In genomic region chr10:38357539-38358232, GRCm38 (mm10) we compare ENCODE assay signal across 10 mouse cellular contexts.
DNase-seq lines count a peak whose midpoint lies in the region; ATAC-seq lines count a peak whose summit lies in the region.
"Had no signal": no experiment of that assay in that cellular context is flagged by ENCODE, and none has a peak within 500 bp of the region (broad histone marks: within the 10 kb centered on the region; RNA-seq: fewer than 3 reads in every experiment).

No protein-coding gene starts in this region.

- WGBS in neural tube, embryonic 11.5 days = 70% methylated on average over 1 of the region's 1 CpGs
- 77% methylated on average over 1 of the region's 1 CpGs for WGBS in limb, embryonic 10.5 days

- H3K9ac ChIP-seq in neural tube, embryonic 11.5 days (ENCODE audit: low read length) = no peak overlapping the region

- no peak overlapping the region for H3K27ac ChIP-seq in neural tube, embryonic 11.5 days (ENCODE audit: low read depth, low read length)
- peak overlapping the region; percentile 71; the same call in 1 of the 2 replicates for H3K27ac ChIP-seq in limb, embryonic 10.5 days

- ATAC-seq in neural tube, embryonic 11.5 days (ENCODE audit: insufficient read depth, low FRiP score, low TSS enrichment) = peak; percentile 27; the same call in 1 of the 2 replicates
- ATAC-seq in activated CD4-positive, CD25-positive, alpha-beta regulatory T cell, adult 4 months = no peak

- H3K4me3 ChIP-seq in neural tube, embryonic 11.5 days (ENCODE audit: low read depth, low read length) = no peak overlapping the region
- no peak overlapping the region for H3K4me3 ChIP-seq in limb, embryonic 10.5 days

- no peak overlapping the region for H3K4me2 ChIP-seq in neural tube, embryonic 11.5 days (ENCODE audit: low read depth)
- H3K4me2 ChIP-seq: heart, embryonic 11.5 days had no signal

- H3K9me3 ChIP-seq in neural tube, embryonic 11.5 days (ENCODE audit: control insufficient read depth, low read length) = no peaks in the 10 kb centered on the region
- H3K9me3 ChIP-seq in limb, embryonic 10.5 days (replicated peaks) = no peaks in the 10 kb centered on the region

- DNase-seq in heart, adult 11 months = peak; percentile 73
- DNase-seq in heart, postnatal 14 days = no peak
- DNase-seq in neural tube, embryonic 11.5 days (ENCODE audit: low spot score) = no peak
- DNase-seq in neural tube, embryonic 10.5 days (ENCODE audit: extremely low spot score, low spot score) = no peak
- DNase-seq in limb, embryonic 10.5 days (ENCODE audit: low spot score) = peak; percentile 47
- peak; percentile 50 for DNase-seq in telencephalon, adult 2 months (ENCODE audit: low read depth, low spot score)
- DNase-seq in lung, postnatal 36 days = no peak
- DNase-seq: adrenal gland, postnatal 36 days had no signal

- intact Hi-C loops in heart, postnatal 14 days (cut with DNase I) = no loop called here

- no peaks in the 10 kb centered on the region for H3K36me3 ChIP-seq in neural tube, embryonic 11.5 days (ENCODE audit: control insufficient read depth, insufficient read depth, low read length)
- no peaks in the 10 kb centered on the region for H3K36me3 ChIP-seq in limb, embryonic 10.5 days

- H3K27me3 ChIP-seq in neural tube, embryonic 11.5 days (ENCODE audit: control insufficient read depth, insufficient read depth, low read length) = no peaks in the 10 kb centered on the region
- H3K27me3 ChIP-seq in limb, embryonic 10.5 days (ENCODE audit: low read depth, poor library complexity, severe bottlenecking) = no peaks in the 10 kb centered on the region

- no peaks in the 10 kb centered on the region for H3K4me1 ChIP-seq in neural tube, embryonic 11.5 days (ENCODE audit: control insufficient read depth, insufficient read depth, low read length)
- peaks cover 11% of the 10 kb centered on the region for H3K4me1 ChIP-seq in limb, embryonic 10.5 days

Comparison
In these comparisons a context has a peak if more than half of its experiments do, and no peak if none do; other contexts are left out.
1. DNase-seq: peak in heart, adult 11 months (single experiment), limb, embryonic 10.5 days (single experiment) and telencephalon, adult 2 months (single experiment); none in heart, postnatal 14 days (0 of 2), neural tube, embryonic 11.5 days (single experiment), neural tube, embryonic 10.5 days (single experiment) and lung, postnatal 36 days (single experiment).